In genomic region chr6:24175393-24175792, GRCm38 (mm10) we compare ENCODE assay signal across 37 mouse cellular contexts. TPM values are rescaled to one million over a fixed set of nuclear protein-coding genes. Genes with fewer than 3 reads are reported as not detected.
DNase-seq lines count a peak whose midpoint lies in the region.
"Had no signal": no experiment of that assay in that cellular context is flagged by ENCODE, and none has a peak within 500 bp of the region (broad histone marks: within the 10 kb centered on the region; RNA-seq: fewer than 3 reads in every experiment).

No protein-coding gene starts in this region.

- no peaks in the 10 kb centered on the region for H3K4me1 ChIP-seq in hindbrain, embryonic 10.5 days (replicated peaks)
- H3K4me1 ChIP-seq: embryonic facial prominence, embryonic 10.5 days; embryonic facial prominence, embryonic 15.5 days; forebrain, embryonic 15.5 days; heart, embryonic 12.5 days; liver, embryonic 12.5 days; megakaryocyte, embryonic 14.5 days; midbrain, embryonic 12.5 days; neural tube, embryonic 13.5 days had no signal

- H3K27ac ChIP-seq in hindbrain, embryonic 10.5 days = no peak overlapping the region
- H3K27ac ChIP-seq: embryonic facial prominence, embryonic 10.5 days; embryonic facial prominence, embryonic 15.5 days; forebrain, embryonic 15.5 days; gastrocnemius, adult 2 months; heart, adult 2 months; kidney, postnatal 0 days; liver, embryonic 12.5 days; midbrain, embryonic 12.5 days; neural tube, embryonic 13.5 days had no signal

- no peaks in the 10 kb centered on the region for H3K36me3 ChIP-seq in hindbrain, embryonic 10.5 days
- H3K36me3 ChIP-seq: embryonic facial prominence, embryonic 10.5 days; embryonic facial prominence, embryonic 15.5 days; forebrain, embryonic 15.5 days; heart, embryonic 12.5 days; liver, embryonic 12.5 days; midbrain, embryonic 12.5 days; neural tube, embryonic 13.5 days had no signal

- H3K27me3 ChIP-seq in hindbrain, embryonic 10.5 days (ENCODE audit: insufficient read depth, poor library complexity, severe bottlenecking) = no peaks in the 10 kb centered on the region
- H3K27me3 ChIP-seq: CH12.LX; embryonic facial prominence, embryonic 15.5 days; forebrain, embryonic 15.5 days; heart, embryonic 12.5 days; liver, embryonic 12.5 days; megakaryocyte, embryonic 14.5 days; midbrain, embryonic 12.5 days; neural tube, embryonic 13.5 days had no signal

- H3K9me3 ChIP-seq in hindbrain, embryonic 10.5 days = no peaks in the 10 kb centered on the region
- H3K9me3 ChIP-seq: embryonic facial prominence, embryonic 10.5 days; embryonic facial prominence, embryonic 15.5 days; forebrain, embryonic 15.5 days; heart, embryonic 12.5 days; liver, embryonic 12.5 days; megakaryocyte, embryonic 14.5 days; midbrain, embryonic 12.5 days; neural tube, embryonic 13.5 days had no signal

- no peak overlapping the region for H3K4me3 ChIP-seq in hindbrain, embryonic 10.5 days
- H3K4me3 ChIP-seq: embryonic facial prominence, embryonic 10.5 days; embryonic facial prominence, embryonic 15.5 days; forebrain, embryonic 15.5 days; gastrocnemius, adult 2 months; heart, adult 2 months; heart, embryonic 12.5 days; liver, embryonic 12.5 days; megakaryocyte, embryonic 14.5 days; midbrain, embryonic 12.5 days; neural tube, embryonic 13.5 days had no signal

- WGBS in hindbrain, embryonic 10.5 days = 87% methylated on average over 3 of the region's 3 CpGs

- peak; percentile 13 for DNase-seq in layer of hippocampus, adult 9-10 months (ENCODE audit: low spot score)
- no peak for DNase-seq in layer of hippocampus, postnatal 25 days (ENCODE audit: extremely low spot score in 1 of 2, low spot score in 1 of 2)
- DNase-seq in cerebellum, adult 11-12 months = peak; percentile 57
- peak; percentile 93 for DNase-seq in cerebellum, adult 9-10 months
- DNase-seq in cerebellum, postnatal 36 days = peak; percentile 35 to 53
- DNase-seq in B cell, adult 2 months = no peak
- no peak for DNase-seq in hindbrain, embryonic 10.5 days (ENCODE audit: low spot score)
- DNase-seq in lung, postnatal 25 days (ENCODE audit: low spot score) = no peak
- DNase-seq: adrenal gland, adult 8-10 months; gastrocnemius, adult 2 months; gastrocnemius, postnatal 36 days; heart, adult 2 months; heart, postnatal 4 days; kidney, adult 8-10 months; kidney, postnatal 4 days; layer of hippocampus, postnatal 36 days; left cerebral cortex, postnatal 4 days; liver, postnatal 0 days; lung, postnatal 4 days; right cerebral cortex, postnatal 4 days; thymus, postnatal 4 days had no signal

RNA-seq across cellular contexts. Expression of gene Slc13a1, which starts 7.5 kb away (rescaled TPM):
- total RNA-seq in layer of hippocampus, postnatal 25 days (2021) = under 1 TPM; 0.22 to 0.31 TPM
- polyA plus RNA-seq in hindbrain, embryonic 10.5 days (2016; fragmentation: Nextera tagmentation; extraction: Ambion mirVana) = 0.06 and 0.10 TPM in 2 replicates
- total RNA-seq: CH12.LX; heart, adult 2 months had no signal
- polyA plus RNA-seq: C2C12; cortical plate, adult 2 months; heart, adult 2 months; heart, embryonic 12.5 days; limb, embryonic 14.5 days; liver, embryonic 12.5 days; liver, postnatal 0 days; lung, embryonic 16.5 days; testis, adult 2 months; thymus, postnatal 0 days had no signal

Comparison
In these comparisons a context has a peak if more than half of its experiments do, and no peak if none do; other contexts are left out.
1. DNase-seq: peak in layer of hippocampus, adult 9-10 months (single experiment), cerebellum, adult 11-12 months (single experiment), cerebellum, adult 9-10 months (single experiment) and cerebellum, postnatal 36 days (2 of 2); none in layer of hippocampus, postnatal 25 days (0 of 2), B cell, adult 2 months (0 of 2), hindbrain, embryonic 10.5 days (single experiment) and lung, postnatal 25 days (single experiment).